Mouse (Mus musculus): ENCODE results near the gene Xpo4. TPM values are rescaled to one million over a fixed set of nuclear protein-coding genes. Genes with fewer than 3 reads are reported as not detected.
"Not testable (repeated sequence)": the region's sequence is repeated elsewhere in the genome, so short reads cannot be mapped to it uniquely, and the experiment has no call there.

Xpo4 gene
- polyA plus RNA-seq, 1 experiment from 2014 or later: 11.0 TPM

DNA sequence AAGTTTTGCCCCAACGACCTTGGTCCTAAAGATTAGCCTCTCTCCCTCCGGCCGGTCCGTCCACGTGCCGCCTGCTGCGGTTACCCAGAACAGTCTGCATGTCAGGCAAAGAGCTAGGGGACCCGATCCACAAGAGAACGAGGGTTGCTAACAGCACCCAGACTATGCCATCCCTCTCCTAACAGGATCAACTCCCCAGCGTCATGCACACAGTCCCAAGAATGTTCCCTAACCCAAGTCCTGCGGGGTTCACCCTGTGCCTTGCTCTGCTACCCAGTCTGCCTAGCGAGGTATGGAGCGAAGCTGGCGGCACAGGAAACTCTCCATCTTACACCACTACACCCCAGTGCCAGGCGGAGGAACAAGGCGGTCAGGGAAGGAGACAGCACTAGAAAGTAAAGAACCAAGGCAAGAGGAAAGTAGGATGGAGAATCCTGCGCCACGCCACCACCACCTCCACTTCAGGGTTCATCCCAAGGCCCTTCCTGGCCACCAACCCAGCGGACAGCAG, 864 bp downstream of the Xpo4 start:
- peak overlapping the region; percentile 62 for H3K4me2 ChIP-seq (ENCODE audit: low read length)
- no peaks in the 10 kb centered on the region for H3K9me3 ChIP-seq (replicated peaks; ENCODE audit: low read length)
- peak overlapping the region; percentile 81 for H3K4me3 ChIP-seq (replicated peaks; ENCODE audit: low read depth, low read length)
- H3K36me3 ChIP-seq (ENCODE audit: insufficient read depth, low read length): no peaks in the 10 kb centered on the region; the same call in 1 of the 2 replicates
- ATAC-seq (replicated peaks; ENCODE audit: low FRiP score, low read depth) (peak; percentile 42), DNase-seq (ENCODE audit: low spot score) (peak; percentile 32)
- H3K27ac ChIP-seq: peak overlapping the region; percentile 91
- 0 out of 2 replicates have a peak, but pooled peaks cover 9% of the 10 kb centered on the region for H3K4me1 ChIP-seq (replicated peaks; ENCODE audit: insufficient read depth, low read length)
- no peak for TF ChIP-seq CTCF (IDR thresholded peaks at IDR 0.05; ENCODE audit: low read depth)
- WGBS: under 1% methylated on average over 19 of the region's 19 CpGs
- no peaks in the 10 kb centered on the region for H3K27me3 ChIP-seq (ENCODE audit: insufficient read depth, low read length)
- H3K9ac ChIP-seq (ENCODE audit: low read depth, low read length): peak overlapping the region; percentile 84

DNA sequence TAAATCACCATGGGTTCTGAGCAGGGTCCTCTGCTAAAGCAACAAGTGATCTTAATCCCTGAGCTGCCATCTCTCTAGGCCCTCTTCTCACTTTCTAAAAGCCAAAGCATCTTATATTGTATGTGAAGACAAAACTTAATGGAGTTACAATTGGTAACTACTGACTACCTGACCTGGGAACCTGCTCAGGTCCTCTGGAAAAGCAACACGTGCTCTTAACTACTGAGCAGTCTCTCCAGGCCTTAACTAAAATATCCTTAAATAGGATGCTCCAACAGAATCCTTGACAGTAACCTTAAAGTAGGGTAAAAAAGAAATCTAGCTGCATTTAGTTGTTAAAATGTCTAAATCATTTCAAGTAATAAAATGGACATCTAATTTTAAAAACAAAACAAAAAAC, 1.6 kb downstream of the Xpo4 start:
- peak overlapping the region; percentile 84; the same call in 1 of the 2 replicates for H3K9ac ChIP-seq (ENCODE audit: low read depth, low read length)
- ATAC-seq (replicated peaks; ENCODE audit: low FRiP score, low read depth) (no peak), DNase-seq (ENCODE audit: low spot score) (peak; percentile 12)
- peak overlapping the region; percentile 62 for H3K4me2 ChIP-seq (ENCODE audit: low read length)
- 14% methylated on average over 1 of the region's 1 CpGs for WGBS
- H3K27me3 ChIP-seq (ENCODE audit: insufficient read depth, low read length): no peaks in the 10 kb centered on the region
- no peak for TF ChIP-seq CTCF (IDR thresholded peaks at IDR 0.05; ENCODE audit: low read depth)
- H3K9me3 ChIP-seq (replicated peaks; ENCODE audit: low read length): no peaks in the 10 kb centered on the region
- H3K4me1 ChIP-seq (replicated peaks; ENCODE audit: insufficient read depth, low read length): 0 out of 2 replicates have a peak, but pooled peaks cover 9% of the 10 kb centered on the region
- H3K27ac ChIP-seq: no peak overlapping the region
- peak overlapping the region; percentile 81 for H3K4me3 ChIP-seq (replicated peaks; ENCODE audit: low read depth, low read length)
- no peaks in the 10 kb centered on the region for H3K36me3 ChIP-seq (ENCODE audit: insufficient read depth, low read length)

GRCm38 (mm10) chr14:57658301-57658700, 6.9 kb downstream of the Xpo4 start:
- TF ChIP-seq CTCF (IDR thresholded peaks at IDR 0.05; ENCODE audit: low read depth): 0 out of 2 replicates have a peak, but pooled peaks have one; percentile 8
- no peak for DNase-seq (ENCODE audit: low spot score)
- ATAC-seq (replicated peaks; ENCODE audit: low FRiP score, low read depth): no peak
- no peaks in the 10 kb centered on the region for H3K27me3 ChIP-seq (ENCODE audit: insufficient read depth, low read length)
- no peaks in the 10 kb centered on the region for H3K36me3 ChIP-seq (ENCODE audit: insufficient read depth, low read length)
- H3K9ac ChIP-seq (ENCODE audit: low read depth, low read length): no peak overlapping the region
- no peak overlapping the region for H3K4me3 ChIP-seq (replicated peaks; ENCODE audit: low read depth, low read length)
- no peak overlapping the region for H3K4me2 ChIP-seq (ENCODE audit: low read length)
- no peaks in the 10 kb centered on the region for H3K9me3 ChIP-seq (replicated peaks; ENCODE audit: low read length)
- H3K27ac ChIP-seq: no peak overlapping the region
- H3K4me1 ChIP-seq (replicated peaks; ENCODE audit: insufficient read depth, low read length): no peaks in the 10 kb centered on the region
- 95% methylated on average over 4 of the region's 4 CpGs for WGBS

- H3K9me3 ChIP-seq (replicated peaks; ENCODE audit: low read length): no peaks in the 10 kb centered on the region
- no peaks in the 10 kb centered on the region for H3K27me3 ChIP-seq (ENCODE audit: insufficient read depth, low read length)
- H3K4me1 ChIP-seq (replicated peaks; ENCODE audit: insufficient read depth, low read length): no peaks in the 10 kb centered on the region
- no peaks in the 10 kb centered on the region for H3K36me3 ChIP-seq (ENCODE audit: insufficient read depth, low read length)
- no peak for TF ChIP-seq CTCF (IDR thresholded peaks at IDR 0.05; ENCODE audit: low read depth)
- H3K9ac ChIP-seq (ENCODE audit: low read depth, low read length): no peak overlapping the region
- ATAC-seq (replicated peaks; ENCODE audit: low FRiP score, low read depth) (no peak), DNase-seq (ENCODE audit: low spot score) (no peak)
- no peak overlapping the region for H3K27ac ChIP-seq
- WGBS: 95% methylated on average over 2 of the region's 2 CpGs
- no peak overlapping the region for H3K4me3 ChIP-seq (replicated peaks; ENCODE audit: low read depth, low read length)
- no peak overlapping the region for H3K4me2 ChIP-seq (ENCODE audit: low read length)
These were observed 7.7 kb downstream of the Xpo4 start for GRCm38 (mm10) chr14:57657500-57657899.

GRCm38 (mm10) chr14:57656519-57656918, 8.7 kb downstream of the Xpo4 start:
- H3K4me1 ChIP-seq (replicated peaks; ENCODE audit: insufficient read depth, low read length); H3K4me2 ChIP-seq (ENCODE audit: low read length); H3K4me3 ChIP-seq (replicated peaks; ENCODE audit: low read depth, low read length); H3K9me3 ChIP-seq (replicated peaks; ENCODE audit: low read length); ATAC-seq (replicated peaks; ENCODE audit: low FRiP score, low read depth); DNase-seq (ENCODE audit: low spot score); H3K9ac ChIP-seq (ENCODE audit: low read depth, low read length); H3K36me3 ChIP-seq (ENCODE audit: insufficient read depth, low read length); H3K27ac ChIP-seq; H3K27me3 ChIP-seq (ENCODE audit: insufficient read depth, low read length): not testable (repeated sequence)
- 91% methylated on average over 3 of the region's 3 CpGs for WGBS

GRCm38 (mm10) chr14:57649501-57649900, 15.7 kb downstream of the Xpo4 start:
- Histone ChIP-seq H3K36me3 (ENCODE audit: insufficient read depth, low read length) (no peaks in the 10 kb centered on the region), H3K4me1 (replicated peaks; ENCODE audit: insufficient read depth, low read length) (no peaks in the 10 kb centered on the region), H3K4me2 (ENCODE audit: low read length) (no peak overlapping the region), H3K27me3 (ENCODE audit: insufficient read depth, low read length) (no peaks in the 10 kb centered on the region), H3K4me3 (replicated peaks; ENCODE audit: low read depth, low read length) (no peak overlapping the region), H3K9ac (ENCODE audit: low read depth, low read length) (no peak overlapping the region), H3K27ac (no peak overlapping the region), H3K9me3 (replicated peaks; ENCODE audit: low read length) (no peaks in the 10 kb centered on the region)
- peak; percentile 53 for TF ChIP-seq CTCF (IDR thresholded peaks at IDR 0.05; ENCODE audit: low read depth)
- ATAC-seq (replicated peaks; ENCODE audit: low FRiP score, low read depth) (no peak), DNase-seq (ENCODE audit: low spot score) (no peak)

- Histone ChIP-seq H3K4me2 (ENCODE audit: low read length) (no peak overlapping the region), H3K36me3 (ENCODE audit: insufficient read depth, low read length) (0 out of 2 replicates have a peak, but pooled peaks cover 3% of the 10 kb centered on the region), H3K9me3 (replicated peaks; ENCODE audit: low read length) (no peaks in the 10 kb centered on the region), H3K4me1 (replicated peaks; ENCODE audit: insufficient read depth, low read length) (no peaks in the 10 kb centered on the region), H3K4me3 (replicated peaks; ENCODE audit: low read depth, low read length) (no peak overlapping the region), H3K27me3 (ENCODE audit: insufficient read depth, low read length) (no peaks in the 10 kb centered on the region), H3K27ac (no peak overlapping the region), H3K9ac (ENCODE audit: low read depth, low read length) (no peak overlapping the region)
- no peak for DNase-seq (ENCODE audit: low spot score)
- ATAC-seq (replicated peaks; ENCODE audit: low FRiP score, low read depth): no peak
- no peak for TF ChIP-seq CTCF (IDR thresholded peaks at IDR 0.05; ENCODE audit: low read depth)
- WGBS: 84% methylated on average over 4 of the region's 4 CpGs
These were observed 19.1 kb downstream of the Xpo4 start for GRCm38 (mm10) chr14:57646155-57646554.

All from kidney, postnatal 0 days (tissue).